Mouse (Mus musculus): Measurements from ENCODE around the gene Tspan33. TPM values are rescaled to one million over a fixed set of nuclear protein-coding genes. Genes with fewer than 3 reads are reported as not detected.
A peak's percentile ranks its signal among the peaks of the same experiment; 100 is the strongest.
"Not testable (repeated sequence)": the region's sequence is repeated elsewhere in the genome, so short reads cannot be mapped to it uniquely, and the experiment has no call there.

Gene Tspan33
- polyA plus RNA-seq, 1 experiment from 2014 or later: 5.0 TPM

- no peak for DNase-seq (ENCODE audit: low spot score)
- ATAC-seq (ENCODE audit: insufficient read depth, low FRiP score, low TSS enrichment): no peak
- H3K9me3 ChIP-seq (ENCODE audit: control insufficient read depth, low read length): peaks cover 6% of the 10 kb centered on the region
- H3K27ac ChIP-seq (ENCODE audit: low read depth, low read length): no peak overlapping the region
- H3K4me3 ChIP-seq (ENCODE audit: low read depth, low read length): no peak overlapping the region
- H3K4me2 ChIP-seq (ENCODE audit: low read depth): no peak overlapping the region
- no peaks in the 10 kb centered on the region for H3K4me1 ChIP-seq (ENCODE audit: control insufficient read depth, insufficient read depth, low read length)
- 89% methylated on average over 11 of the region's 11 CpGs for WGBS
- no peaks in the 10 kb centered on the region for H3K27me3 ChIP-seq (ENCODE audit: control insufficient read depth, insufficient read depth, low read length)
- no peak overlapping the region for H3K9ac ChIP-seq (ENCODE audit: low read length)
- H3K36me3 ChIP-seq (ENCODE audit: control insufficient read depth, insufficient read depth, low read length): peaks cover 16% of the 10 kb centered on the region
Observed at GRCm38 (mm10) chr6:29753336-29753735, 59.3 kb downstream of the Tspan33 start.

GRCm38 (mm10) chr6:29756001-29756400 is 62.0 kb downstream of the Tspan33 start:
- Histone ChIP-seq H3K36me3 (ENCODE audit: control insufficient read depth, insufficient read depth, low read length) (peaks cover 15% of the 10 kb centered on the region), H3K9ac (ENCODE audit: low read length) (no peak overlapping the region), H3K4me3 (ENCODE audit: low read depth, low read length) (no peak overlapping the region), H3K4me1 (ENCODE audit: control insufficient read depth, insufficient read depth, low read length) (no peaks in the 10 kb centered on the region), H3K27me3 (ENCODE audit: control insufficient read depth, insufficient read depth, low read length) (no peaks in the 10 kb centered on the region), H3K9me3 (ENCODE audit: control insufficient read depth, low read length) (no peaks in the 10 kb centered on the region), H3K4me2 (ENCODE audit: low read depth) (no peak overlapping the region), H3K27ac (ENCODE audit: low read depth, low read length) (no peak overlapping the region)
- 92% methylated on average over 5 of the region's 5 CpGs for WGBS
- DNase-seq (ENCODE audit: low spot score) (no peak), ATAC-seq (ENCODE audit: insufficient read depth, low FRiP score, low TSS enrichment) (no peak)

- Histone ChIP-seq H3K9ac (ENCODE audit: low read length) (no peak overlapping the region), H3K4me1 (ENCODE audit: control insufficient read depth, insufficient read depth, low read length) (no peaks in the 10 kb centered on the region), H3K36me3 (ENCODE audit: control insufficient read depth, insufficient read depth, low read length) (peaks cover 15% of the 10 kb centered on the region), H3K4me3 (ENCODE audit: low read depth, low read length) (no peak overlapping the region), H3K27me3 (ENCODE audit: control insufficient read depth, insufficient read depth, low read length) (no peaks in the 10 kb centered on the region), H3K27ac (ENCODE audit: low read depth, low read length) (no peak overlapping the region), H3K9me3 (ENCODE audit: control insufficient read depth, low read length) (no peaks in the 10 kb centered on the region), H3K4me2 (ENCODE audit: low read depth) (no peak overlapping the region)
- no peak for DNase-seq (ENCODE audit: low spot score)
- ATAC-seq (ENCODE audit: insufficient read depth, low FRiP score, low TSS enrichment): no peak
- WGBS: 89% methylated on average over 4 of the region's 4 CpGs
Observed at GRCm38 (mm10) chr6:29756476-29756875, 62.5 kb downstream of the Tspan33 start.

GRCm38 (mm10) chr6:29758417-29758816 is 64.4 kb downstream of the Tspan33 start:
- H3K36me3 ChIP-seq (ENCODE audit: control insufficient read depth, insufficient read depth, low read length): peaks cover 15% of the 10 kb centered on the region
- ATAC-seq (ENCODE audit: insufficient read depth, low FRiP score, low TSS enrichment) (no peak), DNase-seq (ENCODE audit: low spot score) (peak; percentile 66)
- WGBS: 43% methylated on average over 4 of the region's 4 CpGs
- H3K9me3 ChIP-seq (ENCODE audit: control insufficient read depth, low read length): no peaks in the 10 kb centered on the region
- no peaks in the 10 kb centered on the region for H3K27me3 ChIP-seq (ENCODE audit: control insufficient read depth, insufficient read depth, low read length)
- no peak overlapping the region for H3K4me3 ChIP-seq (ENCODE audit: low read depth, low read length)
- no peak overlapping the region for H3K27ac ChIP-seq (ENCODE audit: low read depth, low read length)
- H3K4me1 ChIP-seq (ENCODE audit: control insufficient read depth, insufficient read depth, low read length): no peaks in the 10 kb centered on the region
- no peak overlapping the region for H3K4me2 ChIP-seq (ENCODE audit: low read depth)
- H3K9ac ChIP-seq (ENCODE audit: low read length): no peak overlapping the region

- Histone ChIP-seq H3K4me2 (ENCODE audit: low read depth) (no peak overlapping the region), H3K27ac (ENCODE audit: low read depth, low read length) (no peak overlapping the region), H3K27me3 (ENCODE audit: control insufficient read depth, insufficient read depth, low read length) (no peaks in the 10 kb centered on the region), H3K9ac (ENCODE audit: low read length) (no peak overlapping the region), H3K4me3 (ENCODE audit: low read depth, low read length) (no peak overlapping the region), H3K4me1 (ENCODE audit: control insufficient read depth, insufficient read depth, low read length) (no peaks in the 10 kb centered on the region), H3K9me3 (ENCODE audit: control insufficient read depth, low read length) (no peaks in the 10 kb centered on the region), H3K36me3 (ENCODE audit: control insufficient read depth, insufficient read depth, low read length) (peaks cover 15% of the 10 kb centered on the region)
- 88% methylated on average over 13 of the region's 13 CpGs for WGBS
- DNase-seq (ENCODE audit: low spot score) (no peak), ATAC-seq (ENCODE audit: insufficient read depth, low FRiP score, low TSS enrichment) (no peak)
Observed at GRCm38 (mm10) chr6:29759012-29759679, 65.1 kb downstream of the Tspan33 start.

- not testable (repeated sequence) for H3K4me3 ChIP-seq (ENCODE audit: low read depth, low read length); DNase-seq (ENCODE audit: low spot score); H3K4me2 ChIP-seq (ENCODE audit: low read depth); H3K9me3 ChIP-seq (ENCODE audit: control insufficient read depth, low read length); H3K9ac ChIP-seq (ENCODE audit: low read length); H3K4me1 ChIP-seq (ENCODE audit: control insufficient read depth, insufficient read depth, low read length); H3K27me3 ChIP-seq (ENCODE audit: control insufficient read depth, insufficient read depth, low read length); ATAC-seq (ENCODE audit: insufficient read depth, low FRiP score, low TSS enrichment); H3K27ac ChIP-seq (ENCODE audit: low read depth, low read length)
- 92% methylated on average over 2 of the region's 2 CpGs for WGBS
- H3K36me3 ChIP-seq (ENCODE audit: control insufficient read depth, insufficient read depth, low read length): peaks cover 12% of the 10 kb centered on the region
Observed at GRCm38 (mm10) chr6:29760397-29760796, 66.4 kb downstream of the Tspan33 start.

- DNase-seq (ENCODE audit: low spot score) (no peak), ATAC-seq (ENCODE audit: insufficient read depth, low FRiP score, low TSS enrichment) (no peak)
- H3K36me3 ChIP-seq (ENCODE audit: control insufficient read depth, insufficient read depth, low read length): peaks cover 11% of the 10 kb centered on the region
- H3K27me3 ChIP-seq (ENCODE audit: control insufficient read depth, insufficient read depth, low read length): no peaks in the 10 kb centered on the region
- H3K27ac ChIP-seq (ENCODE audit: low read depth, low read length): no peak overlapping the region
- WGBS: 90% methylated on average over 4 of the region's 4 CpGs
- no peaks in the 10 kb centered on the region for H3K4me1 ChIP-seq (ENCODE audit: control insufficient read depth, insufficient read depth, low read length)
- no peaks in the 10 kb centered on the region for H3K9me3 ChIP-seq (ENCODE audit: control insufficient read depth, low read length)
- H3K4me2 ChIP-seq (ENCODE audit: low read depth): no peak overlapping the region
- H3K9ac ChIP-seq (ENCODE audit: low read length): no peak overlapping the region
- no peak overlapping the region for H3K4me3 ChIP-seq (ENCODE audit: low read depth, low read length)
Observed at GRCm38 (mm10) chr6:29761282-29761681, 67.3 kb downstream of the Tspan33 start.

- peaks cover 7% of the 10 kb centered on the region for H3K36me3 ChIP-seq (ENCODE audit: control insufficient read depth, insufficient read depth, low read length)
- no peaks in the 10 kb centered on the region for H3K27me3 ChIP-seq (ENCODE audit: control insufficient read depth, insufficient read depth, low read length)
- H3K4me2 ChIP-seq (ENCODE audit: low read depth): no peak overlapping the region
- no peak overlapping the region for H3K4me3 ChIP-seq (ENCODE audit: low read depth, low read length)
- H3K4me1 ChIP-seq (ENCODE audit: control insufficient read depth, insufficient read depth, low read length): no peaks in the 10 kb centered on the region
- H3K9ac ChIP-seq (ENCODE audit: low read length): no peak overlapping the region
- H3K27ac ChIP-seq (ENCODE audit: low read depth, low read length): no peak overlapping the region
- ATAC-seq (ENCODE audit: insufficient read depth, low FRiP score, low TSS enrichment): no peak
- no peaks in the 10 kb centered on the region for H3K9me3 ChIP-seq (ENCODE audit: control insufficient read depth, low read length)
- peak; percentile 37 for DNase-seq (ENCODE audit: low spot score)
- WGBS: 68% methylated on average over 4 of the region's 4 CpGs
Observed at GRCm38 (mm10) chr6:29762524-29762923, 68.5 kb downstream of the Tspan33 start.

- H3K27me3 ChIP-seq (ENCODE audit: control insufficient read depth, insufficient read depth, low read length): no peaks in the 10 kb centered on the region
- peaks cover 3% of the 10 kb centered on the region; the same call in 1 of the 2 replicates for H3K4me1 ChIP-seq (ENCODE audit: control insufficient read depth, insufficient read depth, low read length)
- H3K9ac ChIP-seq (ENCODE audit: low read length): no peak overlapping the region
- no peaks in the 10 kb centered on the region for H3K36me3 ChIP-seq (ENCODE audit: control insufficient read depth, insufficient read depth, low read length)
- H3K9me3 ChIP-seq (ENCODE audit: control insufficient read depth, low read length): no peaks in the 10 kb centered on the region
- no peak overlapping the region for H3K4me2 ChIP-seq (ENCODE audit: low read depth)
- no peak overlapping the region for H3K4me3 ChIP-seq (ENCODE audit: low read depth, low read length)
- DNase-seq (ENCODE audit: low spot score): no peak
- ATAC-seq (ENCODE audit: insufficient read depth, low FRiP score, low TSS enrichment): no peak
- no peak overlapping the region for H3K27ac ChIP-seq (ENCODE audit: low read depth, low read length)
- WGBS: 89% methylated on average over 2 of the region's 2 CpGs
Observed at GRCm38 (mm10) chr6:29766874-29767273, 72.9 kb downstream of the Tspan33 start.

All from neural tube, embryonic 11.5 days (tissue).